Mouse (Mus musculus) spleen, postnatal 4 days (tissue): Measurements from ENCODE around the gene Rab12.

Experiments used
- DNase-seq, 2 experiments: peaks; one replicate each; pipeline ENCODE4 v3.0.0; 2022; ENCODE audit warnings: low spot score in 2 of 2

The Rab12 gene

GRCm38 (mm10) chr17:66502865-66503264, 16.7 kb downstream of the Rab12 start:
- DNase-seq, result no peak

GRCm38 (mm10) chr17:66498598-66498997, 20.9 kb downstream of the Rab12 start:
- DNase-seq, result no peak

- DNase-seq, result no peak
Measured at GRCm38 (mm10) chr17:66496589-66496988, 22.9 kb downstream of the Rab12 start.

GRCm38 (mm10) chr17:66490022-66490601, 29.4 kb downstream of the Rab12 start:
- DNase-seq, result peak in 1 of 2 experiments; percentile 23

GRCm38 (mm10) chr17:66486576-66486975, 33.0 kb downstream of the Rab12 start:
- DNase-seq, result no peak

GRCm38 (mm10) chr17:66485742-66486141, 33.8 kb downstream of the Rab12 start:
- peak; percentile 40 to 79 for DNase-seq

- no peak for DNase-seq
Measured at GRCm38 (mm10) chr17:66484965-66485364, 34.6 kb downstream of the Rab12 start.

GRCm38 (mm10) chr17:66483651-66484454, 35.7 kb downstream of the Rab12 start:
- DNase-seq, result no peak

DNA sequence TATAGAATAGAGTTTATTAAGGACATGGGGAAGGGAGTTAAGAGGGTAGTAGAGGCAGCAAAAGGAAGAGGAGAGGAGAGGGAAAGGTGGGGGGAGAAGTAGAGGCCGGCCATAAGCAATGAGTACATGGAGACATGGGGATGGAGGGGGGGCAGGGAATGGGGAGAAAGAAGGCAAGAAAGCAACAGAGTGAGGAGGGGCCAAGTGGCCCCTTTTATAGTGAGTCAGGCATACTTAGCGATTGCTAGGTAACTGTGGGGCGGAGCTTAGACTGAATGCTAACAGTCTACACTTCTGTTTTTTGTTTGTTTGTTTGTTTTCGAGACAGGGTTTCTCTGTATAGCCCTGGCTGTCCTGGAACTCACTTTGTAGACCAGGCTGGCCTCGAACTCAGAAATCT, 38.2 kb downstream of the Rab12 start:
- no peak for DNase-seq

GRCm38 (mm10) chr17:66480491-66481278, 38.8 kb downstream of the Rab12 start:
- no peak for DNase-seq

DNA sequence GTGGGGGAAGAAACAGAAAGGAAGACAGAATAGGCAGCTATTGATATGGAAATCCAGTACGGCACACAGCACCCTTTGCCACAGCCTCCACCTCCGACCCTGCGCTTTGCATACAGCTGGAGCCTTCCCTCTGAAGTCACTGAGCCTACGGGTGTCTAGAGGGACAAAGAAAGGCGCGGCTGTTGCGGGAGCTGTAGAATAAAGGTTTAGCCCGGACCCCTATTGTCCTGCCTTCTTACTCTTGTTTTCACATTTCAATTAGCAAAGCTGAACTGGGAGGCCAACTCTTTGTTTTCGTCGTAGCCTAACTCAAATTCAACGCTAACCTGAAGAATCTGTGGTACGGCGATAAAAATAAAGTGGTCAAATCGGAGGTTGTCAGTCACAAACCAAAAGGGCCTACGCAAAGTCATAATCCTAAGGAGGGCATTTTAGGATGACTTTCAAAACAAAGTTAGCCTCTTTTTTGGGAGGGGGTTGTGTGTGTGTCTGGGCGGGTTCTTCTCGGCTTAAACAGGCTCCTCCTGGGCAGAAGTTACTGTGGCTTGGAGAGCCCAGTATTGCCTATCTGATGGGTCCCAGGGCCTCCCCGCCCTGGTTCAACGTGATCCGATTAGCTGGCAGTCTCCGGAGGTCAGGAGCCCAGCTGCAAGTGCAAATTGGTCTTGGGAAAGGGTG, 39.6 kb downstream of the Rab12 start:
- no peak for DNase-seq

- DNase-seq, result no peak
Measured at GRCm38 (mm10) chr17:66479311-66479710, 40.2 kb downstream of the Rab12 start.

DNA sequence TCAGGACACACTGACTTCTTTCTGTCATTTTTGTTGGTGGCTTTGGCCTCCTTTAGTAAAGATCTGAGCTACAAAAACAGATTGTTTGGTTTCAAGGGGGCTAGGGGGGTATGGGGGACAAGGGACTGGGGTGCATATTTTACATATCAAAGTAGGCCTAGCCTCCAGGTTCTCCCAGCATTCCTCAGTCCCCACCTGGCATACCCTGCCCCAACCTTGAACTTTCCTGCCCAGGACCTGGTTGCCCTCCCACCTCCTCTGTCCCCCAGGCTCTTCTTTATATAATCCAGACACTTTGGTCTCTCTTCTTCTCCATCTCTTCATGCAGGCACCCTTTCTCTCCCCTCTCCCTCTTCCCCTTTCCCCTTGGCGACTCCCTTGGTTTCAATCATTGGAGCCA, 46.3 kb downstream of the Rab12 start:
- no peak for DNase-seq

- DNase-seq, result no peak
Measured at GRCm38 (mm10) chr17:66471775-66472174, 47.8 kb downstream of the Rab12 start.

DNA sequence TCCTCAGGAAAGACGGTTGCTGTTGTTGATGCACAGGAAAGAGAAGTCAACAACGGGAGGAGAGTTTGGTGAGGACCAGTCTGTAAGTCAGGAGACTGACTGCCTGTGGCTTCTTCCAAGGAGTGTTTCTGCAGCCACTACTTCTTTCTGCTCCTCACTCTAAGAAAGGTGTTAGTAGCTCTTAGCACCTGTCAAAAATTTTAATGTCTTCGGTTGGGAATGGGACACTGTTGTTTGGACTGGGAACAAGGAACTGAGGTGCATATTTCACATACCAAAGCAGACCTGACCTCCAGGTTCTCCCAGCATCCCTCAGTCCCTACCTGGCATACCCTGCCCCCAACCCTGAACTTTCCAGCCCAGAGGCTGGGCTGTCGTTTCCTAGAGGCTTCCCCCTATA, 48.3 kb downstream of the Rab12 start:
- no peak for DNase-seq

GRCm38 (mm10) chr17:66470020-66470419, 49.5 kb downstream of the Rab12 start:
- DNase-seq, result no peak

GRCm38 (mm10) chr17:66457278-66457677, 62.3 kb downstream of the Rab12 start:
- no peak for DNase-seq

GRCm38 (mm10) chr17:66451143-66451542, 68.4 kb downstream of the Rab12 start:
- DNase-seq, result peak; percentile 52 to 83

DNA sequence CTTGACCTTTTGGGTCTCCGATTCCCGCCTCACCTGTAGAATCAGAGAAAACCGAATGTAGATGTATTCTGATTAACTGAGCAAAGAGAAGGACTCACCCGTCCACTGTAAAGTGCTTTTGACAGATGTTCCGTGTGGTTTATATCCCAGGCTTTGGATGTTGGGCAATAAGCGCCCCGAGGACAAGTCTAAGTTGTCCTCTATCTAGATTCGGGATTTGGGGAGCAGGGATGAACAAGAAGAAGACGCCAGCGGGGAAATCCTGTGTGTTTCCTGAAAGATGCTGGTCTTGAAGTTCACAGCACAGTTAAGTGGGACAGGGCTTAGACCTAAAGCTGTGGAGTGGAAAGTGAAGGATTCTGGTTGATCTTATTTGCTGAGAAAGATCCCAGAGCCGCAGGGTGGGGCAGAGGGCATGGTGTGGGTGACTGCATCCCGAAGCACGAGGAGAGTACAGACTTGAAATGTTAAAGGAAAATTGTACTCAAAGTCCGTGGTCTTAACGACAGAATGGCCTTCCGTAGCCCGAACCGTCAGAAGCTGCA, 68.9 kb downstream of the Rab12 start:
- DNase-seq, result no peak

- DNase-seq, result peak; percentile 14 to 66
Measured at GRCm38 (mm10) chr17:66449460-66450341, 69.8 kb downstream of the Rab12 start, which contains the start of gene Mtcl1. Gene Mtcl1 (minus strand): TSS chr17:66449750.
